8 mouse cellular contexts compared by ENCODE assay signal in genomic region chr19:11964266-11964665, GRCm38 (mm10). TPM values are rescaled to one million over a fixed set of nuclear protein-coding genes. Genes with fewer than 3 reads are reported as not detected.
DNase-seq lines count a peak whose midpoint lies in the region; ATAC-seq and TF ChIP-seq lines count a peak whose summit lies in the region.

No protein-coding gene starts in this region.

- H3K9me3 ChIP-seq in heart, postnatal 0 days (replicated peaks; ENCODE audit: control insufficient read depth, low read length), result no peaks in the 10 kb centered on the region
- no peaks in the 10 kb centered on the region for H3K9me3 ChIP-seq in heart, embryonic 12.5 days (replicated peaks)
- H3K9me3 ChIP-seq in hindbrain, postnatal 0 days (ENCODE audit: low read length), result no peaks in the 10 kb centered on the region

- no peak overlapping the region for H3K9ac ChIP-seq in heart, postnatal 0 days (replicated peaks; ENCODE audit: low read depth, low read length)
- H3K9ac ChIP-seq in heart, embryonic 12.5 days, result no peak overlapping the region
- no peak overlapping the region for H3K9ac ChIP-seq in hindbrain, postnatal 0 days (replicated peaks; ENCODE audit: low read length)

- peak overlapping the region; percentile 74 for H3K27ac ChIP-seq in heart, postnatal 0 days (ENCODE audit: low read depth)
- no peak overlapping the region for H3K27ac ChIP-seq in heart, embryonic 12.5 days (ENCODE audit: poor library complexity, severe bottlenecking)
- peak overlapping the region; percentile 84; the same call in 1 of the 2 replicates for H3K27ac ChIP-seq in hindbrain, postnatal 0 days

- ATAC-seq in heart, postnatal 0 days (ENCODE audit: insufficient read depth, low read depth), result no peak
- ATAC-seq in heart, embryonic 12.5 days (ENCODE audit: insufficient number of reproducible peaks, low FRiP score), result no peak
- no peak for ATAC-seq in hindbrain, postnatal 0 days

- intact Hi-C loops in left cerebral cortex, postnatal 14 days (cut with DNase I), result no loop called here

- H3K36me3 ChIP-seq in heart, postnatal 0 days (replicated peaks; ENCODE audit: control insufficient read depth, insufficient read depth, low read length), result no peaks in the 10 kb centered on the region
- H3K36me3 ChIP-seq in heart, embryonic 12.5 days, result peaks cover 5% of the 10 kb centered on the region; the same call in 1 of the 2 replicates
- peaks cover 6% of the 10 kb centered on the region; the same call in 1 of the 2 replicates for H3K36me3 ChIP-seq in hindbrain, postnatal 0 days (ENCODE audit: insufficient read depth, low read length)
- no peaks in the 10 kb centered on the region for H3K36me3 ChIP-seq in myocyte (ENCODE audit: control insufficient read depth, insufficient read depth)

- TF ChIP-seq EP300 in heart, postnatal 0 days (IDR thresholded peaks at IDR 0.05; ENCODE audit: low read depth), result no peak

- no peak overlapping the region for H3ac ChIP-seq in myocyte (ENCODE audit: control insufficient read depth, insufficient read length)

- no peaks in the 10 kb centered on the region for H3K27me3 ChIP-seq in heart, postnatal 0 days (ENCODE audit: control insufficient read depth, insufficient read depth, low read length)
- no peaks in the 10 kb centered on the region for H3K27me3 ChIP-seq in heart, embryonic 12.5 days (replicated peaks)
- H3K27me3 ChIP-seq in hindbrain, postnatal 0 days (ENCODE audit: insufficient read depth, low read length), result no peaks in the 10 kb centered on the region
- peaks cover 6% of the 10 kb centered on the region for H3K27me3 ChIP-seq in myocyte (ENCODE audit: control insufficient read depth, insufficient read depth, insufficient read length)

- peaks cover 31% of the 10 kb centered on the region for H3K79me2 ChIP-seq in myocyte (ENCODE audit: control insufficient read depth, insufficient read depth)

- no peak for TF ChIP-seq POLR2A in myocyte (IDR thresholded peaks at IDR 0.05; ENCODE audit: insufficient read length, low read depth)

- H3K4me2 ChIP-seq in heart, postnatal 0 days (ENCODE audit: low read depth, low read length), result no peak overlapping the region
- no peak overlapping the region for H3K4me2 ChIP-seq in heart, embryonic 12.5 days
- peak overlapping the region; percentile 64 for H3K4me2 ChIP-seq in hindbrain, postnatal 0 days (ENCODE audit: low read depth, low read length)
- peak overlapping the region; percentile 84 for H3K4me2 ChIP-seq in myocyte (ENCODE audit: low read depth)

- no peak for TF ChIP-seq CTCF in heart, postnatal 0 days (IDR thresholded peaks at IDR 0.05; ENCODE audit: low read depth)
- peak; percentile 48 for TF ChIP-seq CTCF in hindbrain, postnatal 0 days (IDR thresholded peaks at IDR 0.05; ENCODE audit: low read depth)

- 97% methylated on average over 1 of the region's 1 CpGs for WGBS in heart, postnatal 0 days
- WGBS in heart, embryonic 12.5 days, result 97% methylated on average over 1 of the region's 1 CpGs
- 94% methylated on average over 1 of the region's 1 CpGs for WGBS in hindbrain, postnatal 0 days

- DNase-seq in heart, postnatal 0 days (ENCODE audit: low spot score), result no peak
- peak; percentile 37 for DNase-seq in ZHBTc4 (ENCODE audit: low read depth, low spot score)
- peak; percentile 12 for DNase-seq in hindbrain, postnatal 0 days (ENCODE audit: low spot score)
- no peak for DNase-seq in layer of hippocampus, adult 11-12 months (ENCODE audit: low spot score)
- no peak for DNase-seq in left cerebral cortex, postnatal 14 days (ENCODE audit: low spot score in 2 of 2)
- no peak for DNase-seq in cerebellum, adult 8-10 months

- peaks cover 26% of the 10 kb centered on the region for H3K4me1 ChIP-seq in heart, postnatal 0 days (ENCODE audit: control insufficient read depth, insufficient read depth)
- H3K4me1 ChIP-seq in heart, embryonic 12.5 days (replicated peaks), result peaks cover 23% of the 10 kb centered on the region
- H3K4me1 ChIP-seq in hindbrain, postnatal 0 days (ENCODE audit: insufficient read depth, low read length), result peaks cover 7% of the 10 kb centered on the region; the same call in 1 of the 2 replicates

- no peak overlapping the region for H3K4me3 ChIP-seq in heart, postnatal 0 days (ENCODE audit: low read depth, low read length)
- no peak overlapping the region; the same call in 1 of the 2 replicates for H3K4me3 ChIP-seq in heart, embryonic 12.5 days
- H3K4me3 ChIP-seq in hindbrain, postnatal 0 days (ENCODE audit: low read length), result peak overlapping the region; percentile 82
- peak overlapping the region; percentile 58 for H3K4me3 ChIP-seq in myocyte

TF ChIP-seq in myocyte, 11 proteins besides CTCF, POLR2A, EP300 and RAD21:
- no peak for TF ChIP-seq MYOD1 (IDR thresholded peaks at IDR 0.05; ENCODE audit: control insufficient read depth in 1 of 3, insufficient read length in 2 of 3, low read depth in 2 of 3)
- TF ChIP-seq USF1 (IDR thresholded peaks at IDR 0.05; ENCODE audit: low read depth), result no peak
- no peak for TF ChIP-seq MAX (IDR thresholded peaks at IDR 0.05; ENCODE audit: low read depth)
- no peak for TF ChIP-seq REST (IDR thresholded peaks at IDR 0.05; ENCODE audit: insufficient read depth, insufficient read length)
- no peak for TF ChIP-seq CEBPB (IDR thresholded peaks at IDR 0.05; ENCODE audit: insufficient read depth, poor library complexity, severe bottlenecking)

RNA-seq across cellular contexts. Expression of gene Osbp, which starts 1.5 kb away (rescaled TPM):
- total RNA-seq in heart, postnatal 0 days (2014; rRNA removed; ENCODE audit: low replicate concordance), result 32.7 and 43.2 TPM in 2 replicates
- polyA plus RNA-seq in heart, postnatal 0 days (2015; fragmentation: Nextera tagmentation; extraction: Ambion mirVana), result 4.7 and 5.1 TPM in 2 replicates
- 6.3 and 7.6 TPM in 2 replicates for polyA plus RNA-seq in heart, embryonic 12.5 days (2016; fragmentation: Nextera tagmentation; extraction: Ambion mirVana)
- 25.5 and 28.0 TPM in 2 replicates for total RNA-seq in hindbrain, postnatal 0 days (2014; rRNA removed)
- 2.5 and 2.6 TPM in 2 replicates for polyA plus RNA-seq in hindbrain, postnatal 0 days (2015; fragmentation: Nextera tagmentation; extraction: Ambion mirVana)
- 23.1 TPM for polyA plus RNA-seq in myocyte (2012; fragmentation: generic; extraction: Trizol)
- total RNA-seq in left cerebral cortex, postnatal 14 days (2021), result 10 to 100 TPM; 57.0 to 60.3 TPM

RNA-seq across cellular contexts. Expression of gene Patl1, which starts 52.1 kb away (rescaled TPM):
- total RNA-seq in heart, postnatal 0 days (2014; rRNA removed; ENCODE audit: low replicate concordance), result 12.9 and 14.7 TPM in 2 replicates
- 10.0 and 11.5 TPM in 2 replicates for polyA plus RNA-seq in heart, postnatal 0 days (2015; fragmentation: Nextera tagmentation; extraction: Ambion mirVana)
- polyA plus RNA-seq in heart, embryonic 12.5 days (2016; fragmentation: Nextera tagmentation; extraction: Ambion mirVana), result 21.3 and 22.2 TPM in 2 replicates
- 11.1 and 12.3 TPM in 2 replicates for total RNA-seq in hindbrain, postnatal 0 days (2014; rRNA removed)
- 9.8 and 11.5 TPM in 2 replicates for polyA plus RNA-seq in hindbrain, postnatal 0 days (2015; fragmentation: Nextera tagmentation; extraction: Ambion mirVana)
- polyA plus RNA-seq in myocyte (2012; fragmentation: generic; extraction: Trizol), result 13.9 TPM
- 10 to 100 TPM; 17.7 to 19.8 TPM for total RNA-seq in left cerebral cortex, postnatal 14 days (2021)

Comparison
In these comparisons a context has a peak if more than half of its experiments do, and no peak if none do; other contexts are left out.
1. DNase-seq: peak in ZHBTc4 (single experiment) and hindbrain, postnatal 0 days (single experiment); none in heart, postnatal 0 days (single experiment), layer of hippocampus, adult 11-12 months (single experiment), left cerebral cortex, postnatal 14 days (0 of 2) and cerebellum, adult 8-10 months (single experiment).
2. H3K4me2 ChIP-seq: peak in hindbrain, postnatal 0 days (single experiment) and myocyte (single experiment); none in heart, postnatal 0 days (single experiment) and heart, embryonic 12.5 days (single experiment).
3. H3K4me3 ChIP-seq: peak in hindbrain, postnatal 0 days (single experiment) and myocyte (single experiment); none in heart, postnatal 0 days (single experiment) and heart, embryonic 12.5 days (single experiment).